Mouse (Mus musculus) 3134 (cell line): ENCODE data around the gene Chad.

Experiments
- DNase-seq: peaks from one replicate; pipeline ENCODE4 v3.0.0-alpha.2; 2011; ENCODE audit warnings: low spot score; ENCODE audit not compliant: insufficient read length; ENCODE audit errors: extremely low read depth

Chad gene

DNA sequence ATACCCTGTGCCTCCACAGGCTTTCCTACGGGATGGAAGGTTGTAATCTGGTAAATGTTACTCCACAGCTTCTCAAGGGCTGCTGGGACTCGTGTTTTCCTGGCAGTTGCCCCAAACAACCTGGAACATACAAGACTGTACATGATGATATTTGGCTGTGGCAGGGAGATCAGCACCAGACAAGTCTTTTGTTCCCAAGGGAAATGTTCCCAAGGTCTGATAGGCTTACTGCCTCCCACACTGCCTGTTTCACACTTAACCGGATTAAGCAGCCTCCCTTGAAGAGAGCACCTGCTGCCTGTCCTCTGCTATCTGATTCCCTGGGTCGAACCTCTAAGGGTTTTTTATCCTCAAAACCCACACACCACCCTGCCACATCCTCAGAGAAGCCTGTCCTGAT lies 50.6 kb downstream of the Chad start:
- no peak for DNase-seq

DNA sequence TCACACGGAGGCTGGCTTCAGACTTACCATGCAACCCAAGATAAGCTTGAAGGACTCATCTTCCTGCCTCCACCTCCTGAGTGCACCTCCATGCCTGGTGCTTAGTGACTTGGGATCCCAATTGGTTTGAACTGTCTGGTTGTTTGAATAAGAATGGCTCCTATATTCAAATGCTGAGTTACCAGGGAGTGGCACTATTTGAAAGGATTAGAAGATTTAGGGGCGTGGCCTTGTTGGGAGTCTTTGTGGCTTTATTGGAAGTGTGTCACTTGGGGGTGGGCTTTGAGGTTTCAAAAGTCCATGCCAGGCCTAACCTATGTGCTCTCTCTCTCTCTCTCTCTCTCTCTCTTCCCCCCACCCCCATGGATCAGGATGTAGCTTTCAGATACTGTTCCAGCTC lies 52.8 kb downstream of the Chad start:
- no peak for DNase-seq
